Mouse (Mus musculus) megakaryocyte, adult 5-6 weeks (primary cell): ENCODE results near the gene Rab13. TPM values are rescaled to one million over a fixed set of nuclear protein-coding genes. Genes with fewer than 3 reads are reported as not detected.

Experiments used
- ATAC-seq: 2 replicates; pipeline ENCODE4 v1.8.0; 2016; ENCODE audit warnings: mild to moderate bottlenecking, inconsistent platforms; ENCODE audit not compliant: poor library complexity, severe bottlenecking
- total RNA-seq, 2 experiments: library from RNA; stranded (forward) in 1 of 2; stranded (reverse) in 1 of 2; fragments of 153-499, 151-499 nt in 1 of 2; fragments of 221-1000, 200-1000 nt in 1 of 2; gene quantifications; 2 replicates each; pipeline versions ENCODE4 v1.2.3 to v1.2.4; 2015 to 2017

The Rab13 gene
- total RNA-seq, 2 experiments from 2014 or later = 0.47 to 2.6 TPM

DNA sequence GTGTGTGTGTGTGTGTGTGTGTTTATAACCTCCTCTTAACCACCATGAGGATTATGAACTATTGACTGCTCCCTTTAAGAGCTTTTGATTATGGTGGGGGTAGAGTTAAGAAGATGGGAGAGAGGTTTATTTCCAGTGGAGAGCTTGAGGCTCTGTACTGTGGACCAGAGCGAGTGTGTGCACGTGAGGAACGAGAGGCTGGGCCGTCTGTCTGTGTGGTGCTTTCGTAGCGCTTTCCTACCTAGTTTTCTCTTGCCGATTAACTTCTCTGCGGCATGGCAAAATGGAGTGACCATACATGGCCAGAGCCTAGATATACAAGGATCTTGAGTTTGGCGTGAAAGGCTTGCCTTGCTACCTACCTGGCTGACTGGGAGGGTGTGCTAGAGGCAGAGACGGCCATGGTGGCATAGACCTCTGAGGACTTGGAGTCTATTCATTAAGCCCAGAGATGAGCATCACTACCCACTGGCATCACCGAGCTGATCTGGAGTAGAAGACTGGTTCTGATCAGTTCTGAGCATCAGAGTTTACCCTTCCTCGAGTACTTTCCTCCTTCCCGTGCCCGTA lies 42.4 kb downstream of the Rab13 start:
- ATAC-seq = no peak

DNA sequence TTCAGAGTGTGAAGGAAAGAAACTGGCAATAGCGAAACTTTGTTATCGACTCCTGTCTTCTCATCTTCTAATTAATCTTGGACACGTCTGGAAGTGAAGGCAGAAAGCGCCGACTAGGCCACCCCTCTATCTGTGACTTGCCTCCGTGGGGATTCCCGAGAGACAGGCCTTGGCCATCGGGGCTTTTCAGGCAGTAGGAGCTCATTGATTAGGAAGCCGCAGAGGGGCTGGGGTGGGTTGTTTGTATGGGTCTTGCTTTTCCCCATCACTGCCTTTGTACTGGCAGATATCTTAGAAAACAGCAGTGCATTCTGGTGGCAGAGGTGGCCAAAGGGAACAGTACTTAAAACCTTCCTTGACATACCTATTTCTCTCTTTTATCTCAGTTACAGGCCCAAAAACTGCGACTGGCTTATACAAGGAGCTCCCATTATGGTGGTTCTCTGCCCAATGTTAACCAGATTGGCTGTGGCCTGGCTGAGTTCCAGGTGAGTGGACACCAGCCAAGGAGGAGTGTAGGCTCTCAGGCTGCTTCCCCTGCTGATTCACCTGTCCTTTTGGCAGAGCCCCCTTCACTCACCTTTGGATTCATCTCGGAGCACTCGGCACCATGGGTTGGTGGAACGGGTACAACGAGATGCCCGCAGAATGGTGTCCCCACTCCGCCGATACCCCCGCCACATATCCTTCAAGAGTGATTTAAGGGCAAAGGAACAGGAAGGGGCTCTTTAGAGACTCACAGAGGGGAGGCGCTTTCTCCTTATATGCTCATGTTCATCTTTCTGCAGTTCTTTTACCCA lies 43.4 kb downstream of the Rab13 start:
- no peak for ATAC-seq

DNA sequence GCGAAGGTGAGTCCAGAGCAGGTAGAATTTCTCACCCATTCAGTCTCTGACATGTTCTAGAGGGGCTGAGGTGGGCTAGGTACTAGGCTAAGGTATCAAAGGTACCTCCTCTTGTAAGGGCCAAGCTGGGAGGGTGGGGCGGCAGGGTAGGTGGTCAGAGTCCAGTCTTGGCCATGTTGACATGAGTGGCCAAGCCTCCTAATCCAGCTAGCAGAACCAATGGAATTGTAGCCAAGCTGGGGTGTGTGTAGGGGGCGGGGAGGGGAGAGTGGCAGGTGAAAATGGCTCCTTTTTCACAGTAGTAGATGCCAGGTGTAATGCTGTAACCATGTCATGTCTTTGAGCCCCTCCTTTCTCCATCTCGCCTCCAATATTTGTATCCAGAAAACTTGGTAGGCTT lies 45.0 kb downstream of the Rab13 start:
- no peak for ATAC-seq

DNA sequence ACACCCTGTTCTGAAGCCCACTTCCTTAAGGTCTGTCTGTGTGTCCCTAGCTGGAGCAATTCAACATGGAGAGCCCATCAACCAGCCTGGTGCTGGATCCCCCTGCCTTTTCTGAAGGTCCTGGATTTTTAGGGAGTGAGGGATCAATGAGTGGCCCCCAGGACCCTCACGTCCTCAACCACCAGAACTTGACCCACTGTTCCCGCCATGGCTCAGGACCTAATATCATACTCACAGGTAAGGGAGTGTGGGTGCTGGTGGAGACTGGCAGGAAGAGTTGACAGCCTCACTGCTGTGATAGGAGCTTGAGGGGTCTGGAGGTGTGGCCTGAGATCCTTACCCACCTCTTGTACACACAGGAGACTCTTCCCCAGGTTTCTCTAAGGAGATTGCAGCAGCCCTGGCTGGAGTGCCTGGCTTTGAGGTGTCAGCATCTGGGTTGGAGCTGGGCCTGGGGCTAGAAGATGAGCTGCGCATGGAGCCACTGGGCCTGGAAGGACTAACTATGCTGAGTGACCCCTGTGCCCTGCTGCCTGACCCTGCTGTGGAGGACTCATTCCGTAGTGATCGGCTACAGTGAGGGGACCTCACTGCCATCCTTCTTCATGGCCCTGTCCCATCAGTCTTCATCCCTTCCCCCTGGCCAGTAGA lies 49.8 kb downstream of the Rab13 start:
- no peak for ATAC-seq

DNA sequence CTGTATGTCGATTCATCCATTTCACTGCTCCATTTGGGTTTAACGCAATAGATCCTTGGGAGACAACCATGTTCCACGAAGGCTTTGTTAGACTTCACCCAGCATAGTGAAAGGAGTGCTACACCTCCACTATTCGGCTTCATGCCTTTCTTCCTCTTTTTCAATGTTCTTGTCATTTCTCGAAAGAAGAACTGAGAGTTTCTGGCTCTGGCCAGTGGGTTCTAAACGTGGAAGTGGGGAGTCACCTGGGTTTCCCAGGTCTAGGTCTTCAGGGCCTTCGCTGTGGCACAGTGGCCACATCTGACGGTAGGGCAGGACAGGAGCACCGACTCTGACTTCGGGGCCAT lies 51.2 kb downstream of the Rab13 start:
- ATAC-seq = no peak; the same call in 1 of the 2 replicates

DNA sequence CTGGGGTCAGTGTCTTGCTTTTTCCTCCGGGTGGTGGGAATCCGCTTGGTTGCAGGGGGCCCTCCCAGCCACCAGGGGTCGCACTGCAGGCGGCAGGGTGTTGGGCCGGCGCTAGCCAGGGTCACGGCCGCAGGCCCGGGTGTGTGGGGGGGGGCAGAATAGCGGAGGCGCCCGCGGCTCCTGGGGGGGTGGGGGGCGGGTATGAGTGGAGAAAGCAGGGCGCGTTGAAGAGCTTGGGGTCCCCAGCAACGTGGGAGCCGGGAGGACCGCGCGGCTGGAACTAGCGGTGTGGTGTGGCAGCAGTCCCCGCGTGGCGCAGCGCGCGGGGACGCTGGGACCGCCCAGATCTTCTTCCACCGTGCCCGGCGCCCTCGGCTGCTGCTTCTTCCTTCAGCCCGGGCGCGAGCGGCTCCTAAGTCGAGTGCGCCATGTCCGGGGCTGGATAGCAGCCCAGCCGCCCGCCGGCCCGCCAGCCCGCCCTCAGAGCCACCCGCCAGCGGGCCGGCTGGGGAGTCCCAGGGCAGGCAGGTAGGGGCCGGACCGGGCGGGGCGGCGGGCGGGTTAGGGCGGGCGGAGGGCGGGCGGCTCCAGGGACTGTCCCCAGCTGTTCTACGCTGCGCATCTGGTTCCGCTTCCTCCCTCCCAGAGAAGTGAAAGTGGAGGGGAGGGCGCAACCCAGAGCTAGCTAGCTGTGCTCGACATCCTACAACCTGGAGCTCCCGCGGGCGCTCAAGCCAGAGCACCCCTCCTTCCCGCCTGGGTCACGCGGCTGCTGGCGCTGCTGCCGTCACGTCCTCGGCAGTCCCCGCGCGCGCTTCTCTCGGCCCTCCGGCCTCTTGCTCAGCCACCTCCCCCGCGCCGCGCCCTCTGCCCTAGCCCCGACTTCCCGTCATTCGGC lies 51.8 kb downstream of the Rab13 start, which contains the start of gene Dennd4b:
TSS of gene Dennd4b (plus strand) at position 152 of the 898 bp plus-strand sequence.
- peak; percentile 70 for ATAC-seq

DNA sequence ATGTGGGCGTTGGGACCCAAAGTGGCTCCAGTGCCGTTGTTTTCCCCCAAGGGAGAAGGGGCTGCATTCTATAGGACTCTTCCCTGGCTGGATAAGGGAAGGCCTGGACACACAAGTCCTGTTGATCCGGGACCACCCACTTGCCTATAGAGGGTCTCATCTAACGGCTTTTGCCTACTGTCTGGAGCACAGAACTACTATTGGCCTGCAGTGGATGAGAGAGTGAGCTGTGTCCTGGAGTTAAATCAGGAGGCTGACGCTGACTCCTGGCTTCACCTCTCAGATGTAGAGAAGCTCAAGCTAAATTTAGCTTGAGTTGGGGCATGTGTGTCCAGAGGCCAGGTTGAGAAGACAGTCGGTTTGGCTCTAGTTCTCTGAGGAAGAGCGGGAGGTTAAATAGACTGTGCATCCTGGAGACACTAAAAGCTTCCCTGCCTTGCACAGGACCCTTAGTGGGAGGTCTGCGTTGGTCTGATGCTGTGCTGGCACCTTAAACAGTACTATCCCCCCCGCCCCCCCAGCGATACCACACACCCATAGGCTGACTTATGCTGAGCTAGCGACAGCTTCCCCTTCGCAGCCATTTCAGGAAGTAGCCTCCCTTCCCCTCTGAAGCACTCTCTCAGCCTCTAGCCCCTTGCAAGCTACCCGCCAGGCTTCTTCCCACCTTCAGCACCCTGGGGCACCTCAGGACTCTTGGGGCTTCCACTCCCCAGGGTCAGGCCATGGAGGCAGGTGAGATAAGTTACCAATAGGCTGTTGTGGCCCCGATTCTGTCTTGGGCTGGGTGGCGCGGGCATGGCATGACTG lies 52.6 kb downstream of the Rab13 start:
- ATAC-seq = peak; percentile 58

DNA sequence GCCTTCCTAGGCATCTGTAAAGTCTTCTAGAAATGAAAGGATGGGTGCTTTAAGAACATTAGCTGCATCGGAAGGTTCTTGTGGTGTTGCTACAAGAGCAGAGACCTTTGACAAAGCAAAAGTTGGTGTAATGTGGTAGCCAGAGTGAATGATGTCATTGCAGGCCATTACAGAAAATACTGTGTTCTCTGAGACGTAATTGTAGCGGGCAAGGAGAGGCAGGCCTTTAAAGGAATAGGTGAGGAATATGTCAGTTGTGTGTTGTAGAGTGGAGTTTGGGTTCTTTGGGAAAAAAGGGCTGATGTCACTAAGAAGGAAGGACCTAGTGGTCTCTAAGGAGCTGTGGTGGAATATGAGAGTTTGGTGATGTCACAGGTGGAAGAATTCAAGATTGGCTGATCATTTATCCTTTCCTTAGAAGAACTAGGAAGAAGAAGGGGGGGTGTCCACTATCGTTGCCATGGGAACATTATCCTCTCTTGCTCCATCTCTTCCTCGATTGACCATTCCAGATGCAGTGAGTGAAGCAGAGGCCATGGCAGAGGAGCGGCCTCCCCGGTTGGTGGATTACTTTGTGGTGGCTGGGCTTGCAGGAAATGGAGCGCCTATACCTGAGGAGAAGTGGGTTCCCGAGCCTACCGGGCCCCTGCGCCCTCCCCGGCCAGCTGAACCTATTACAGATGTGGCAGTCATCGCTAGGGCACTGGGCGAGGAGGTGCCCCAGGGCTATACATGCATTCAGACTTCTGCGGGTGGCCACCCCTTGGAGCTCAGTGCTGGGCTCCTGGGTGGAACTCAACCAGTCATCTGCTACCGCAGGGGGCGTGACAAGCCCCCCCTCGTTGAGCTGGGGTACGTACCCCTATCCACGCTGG lies 53.6 kb downstream of the Rab13 start:
- ATAC-seq = no peak

DNA sequence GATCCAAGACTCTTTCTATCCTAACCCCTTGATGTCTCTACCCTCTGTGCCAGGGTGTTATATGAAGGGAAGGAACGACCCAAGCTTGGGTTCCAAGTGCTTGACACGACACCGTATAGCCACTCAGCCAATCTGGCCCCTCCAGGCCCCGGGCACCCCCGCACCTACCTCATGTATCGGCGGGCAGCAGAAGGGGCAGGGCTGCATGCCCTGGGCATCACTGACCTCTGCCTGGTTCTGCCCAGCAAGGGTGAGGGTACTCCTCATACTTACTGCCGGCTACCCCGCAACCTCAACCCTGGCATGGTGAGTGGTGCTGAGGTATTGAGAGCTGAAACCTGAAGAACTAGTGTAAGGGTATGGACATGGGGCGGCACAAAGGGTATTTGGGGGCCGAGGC lies 54.7 kb downstream of the Rab13 start:
- ATAC-seq = no peak

DNA sequence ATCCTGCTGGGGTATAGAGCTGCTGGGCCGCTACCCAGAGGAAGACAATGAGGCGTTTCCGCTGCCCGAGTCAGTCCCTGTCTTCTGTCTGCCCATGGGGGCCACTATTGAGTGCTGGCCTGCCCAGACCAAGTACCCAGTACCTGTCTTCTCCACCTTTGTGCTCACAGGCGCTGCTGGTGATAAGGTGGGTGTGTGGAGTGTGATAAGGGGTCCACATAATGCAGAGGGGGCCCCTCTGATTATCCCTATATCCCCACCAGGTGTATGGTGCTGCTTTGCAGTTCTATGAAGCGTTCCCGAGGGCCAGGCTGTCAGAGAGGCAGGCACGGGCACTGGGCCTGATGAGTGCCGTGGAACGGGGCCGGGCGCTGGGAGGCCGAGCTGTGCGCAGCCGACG lies 55.5 kb downstream of the Rab13 start:
- ATAC-seq = no peak

DNA sequence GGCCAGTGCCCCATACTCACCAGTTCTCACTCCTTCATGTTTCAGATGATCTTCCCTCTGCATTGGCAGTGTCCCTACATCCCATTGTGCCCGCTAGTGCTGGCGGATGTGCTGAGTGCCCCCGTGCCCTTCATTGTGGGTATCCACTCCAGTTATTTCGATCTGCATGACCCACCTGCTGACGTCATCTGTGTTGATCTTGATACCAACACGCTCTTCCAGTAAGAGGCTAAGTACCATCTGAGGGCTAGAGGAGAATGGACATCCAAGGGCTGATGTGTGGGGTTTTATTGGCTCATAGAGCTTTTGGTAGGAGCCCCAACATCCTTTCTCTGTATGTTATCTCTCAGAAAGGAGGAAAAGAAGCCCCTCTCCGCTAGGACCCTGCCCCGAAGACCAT lies 57.3 kb downstream of the Rab13 start:
- ATAC-seq = no peak

DNA sequence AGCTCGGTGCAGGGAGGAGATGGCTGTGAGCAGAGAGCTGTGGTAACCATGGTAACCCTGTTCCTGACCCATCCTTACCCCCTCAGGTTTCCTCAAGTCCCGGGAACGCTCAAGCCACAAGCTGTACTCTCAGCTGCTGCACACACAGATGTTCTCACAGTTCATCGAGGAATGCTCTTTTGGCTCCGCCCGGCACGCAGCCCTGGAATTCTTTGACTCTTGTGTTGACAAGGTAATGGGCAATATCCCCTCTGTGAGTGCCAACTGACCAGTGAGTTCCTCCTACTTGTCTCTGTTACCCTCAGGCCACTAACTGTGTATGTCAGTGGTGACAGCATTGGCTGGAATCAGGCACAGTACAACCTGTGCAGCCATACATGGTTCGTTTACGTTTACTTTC lies 58.7 kb downstream of the Rab13 start:
- no peak for ATAC-seq

DNA sequence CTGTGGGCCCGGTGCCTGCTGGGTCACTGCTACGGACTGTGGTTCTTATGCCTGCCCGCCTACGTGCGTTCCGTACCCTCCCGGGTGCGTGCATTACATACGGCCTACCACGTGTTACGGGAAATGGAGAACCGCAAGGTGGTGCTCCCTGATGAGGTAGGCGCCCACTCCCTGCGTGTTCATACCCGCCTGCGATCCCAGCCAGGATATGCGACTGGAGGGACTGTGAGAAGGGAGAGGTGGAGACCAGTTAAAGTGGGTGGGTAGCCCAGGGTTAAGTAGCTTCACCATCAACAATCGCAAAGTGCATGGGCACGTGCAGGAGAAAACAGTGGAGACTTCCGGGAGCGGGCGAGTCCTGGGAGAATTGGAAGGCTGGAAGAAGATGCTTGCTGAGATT lies 60.4 kb downstream of the Rab13 start:
- ATAC-seq = no peak

DNA sequence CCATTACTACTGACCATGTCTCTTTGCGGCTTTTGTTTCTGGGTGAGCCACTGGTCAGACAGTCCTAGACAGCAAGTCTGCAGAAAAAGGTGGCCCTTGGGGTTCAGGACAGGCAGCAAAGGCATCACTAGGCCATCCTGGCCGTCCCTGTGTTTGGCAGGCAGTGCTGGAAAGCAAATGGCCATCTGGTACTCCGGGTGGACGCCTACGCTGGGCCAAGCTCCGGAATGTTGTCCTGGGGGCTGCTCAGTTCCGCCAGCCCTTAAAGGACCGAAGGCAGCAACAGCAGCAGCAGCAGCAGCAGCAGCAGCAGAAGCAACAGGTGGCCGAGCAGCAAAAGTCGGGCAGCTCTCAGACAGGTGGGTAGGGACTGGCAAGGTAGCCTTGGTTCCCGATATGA lies 61.8 kb downstream of the Rab13 start:
- no peak for ATAC-seq

Other genes starting within 250 kb of the Rab13 start
- 97.5 and 114 TPM in 2 replicates for gene Hax1, start 214.9 kb upstream of the Rab13 start, total RNA-seq (2015)
- 48.8 and 50.8 TPM in 2 replicates for gene Hax1, start 214.9 kb upstream of the Rab13 start, total RNA-seq (2017)
- gene 4933434E20Rik, start 162.1 kb upstream of the Rab13 start, total RNA-seq (2015) = 46.7 and 50.9 TPM in 2 replicates
- gene 4933434E20Rik, start 162.1 kb upstream of the Rab13 start, total RNA-seq (2017) = 39.0 and 55.0 TPM in 2 replicates
- gene Ubap2l, start 161.1 kb upstream of the Rab13 start, total RNA-seq (2015) = 134 and 144 TPM in 2 replicates
- gene Ubap2l, start 161.1 kb upstream of the Rab13 start, total RNA-seq (2017) = 99.6 and 101 TPM in 2 replicates
- gene Tpm3, start 141.0 kb upstream of the Rab13 start, total RNA-seq (2015) = 637 and 647 TPM in 2 replicates
- 1,137 and 1,174 TPM in 2 replicates for gene Tpm3, start 141.0 kb upstream of the Rab13 start, total RNA-seq (2017)
- 0.93 and 1.3 TPM in 2 replicates for gene Nup210l, start 109.6 kb upstream of the Rab13 start, total RNA-seq (2015)
- 0.55 and 0.89 TPM in 2 replicates for gene Nup210l, start 109.6 kb upstream of the Rab13 start, total RNA-seq (2017)
- gene Rps27, start within 50 bp of the Rab13 start, total RNA-seq (2015) = 2,783 and 3,111 TPM in 2 replicates
- gene Rps27, start within 50 bp of the Rab13 start, total RNA-seq (2017) = 4,808 and 5,330 TPM in 2 replicates
- gene Jtb, start 17.9 kb downstream of the Rab13 start, total RNA-seq (2015) = 81.2 and 84.5 TPM in 2 replicates
- gene Jtb, start 17.9 kb downstream of the Rab13 start, total RNA-seq (2017) = 32.8 and 37.5 TPM in 2 replicates
- 0.67 TPM in 1 of 2 replicates, not detected in the other for gene Creb3l4, start 29.8 kb downstream of the Rab13 start, total RNA-seq (2015)
- gene Creb3l4, start 29.8 kb downstream of the Rab13 start, total RNA-seq (2017) = 0.37 TPM in 1 of 2 replicates, not detected in the other
- 20.9 and 23.7 TPM in 2 replicates for gene Slc39a1, start 34.5 kb downstream of the Rab13 start, total RNA-seq (2015)
- 38.3 and 44.1 TPM in 2 replicates for gene Slc39a1, start 34.5 kb downstream of the Rab13 start, total RNA-seq (2017)
- 48.1 and 49.5 TPM in 2 replicates for gene Crtc2, start 40.5 kb downstream of the Rab13 start, total RNA-seq (2015)
- 11.3 and 19.4 TPM in 2 replicates for gene Crtc2, start 40.5 kb downstream of the Rab13 start, total RNA-seq (2017)
- 30.8 and 38.1 TPM in 2 replicates for gene Dennd4b, start 51.5 kb downstream of the Rab13 start, total RNA-seq (2015)
- 20.0 and 21.2 TPM in 2 replicates for gene Dennd4b, start 51.5 kb downstream of the Rab13 start, total RNA-seq (2017)
- 91.6 and 110 TPM in 2 replicates for gene Gatad2b, start 79.5 kb downstream of the Rab13 start, total RNA-seq (2015)
- 25.3 and 33.5 TPM in 2 replicates for gene Gatad2b, start 79.5 kb downstream of the Rab13 start, total RNA-seq (2017)
- gene Slc27a3, start 176.2 kb downstream of the Rab13 start, total RNA-seq (2015) = 0.21 and 0.33 TPM in 2 replicates
- 1.1 and 3.0 TPM in 2 replicates for gene Slc27a3, start 176.2 kb downstream of the Rab13 start, total RNA-seq (2017)
- gene Ints3, start 219.9 kb downstream of the Rab13 start, total RNA-seq (2015) = 13.7 and 14.7 TPM in 2 replicates
- 14.9 and 20.5 TPM in 2 replicates for gene Ints3, start 219.9 kb downstream of the Rab13 start, total RNA-seq (2017)